Mouse (Mus musculus) lung, postnatal 25 days (tissue): ENCODE measurements around the gene Setd6.
A peak's percentile ranks its signal among the peaks of the same experiment; 100 is the strongest.

Experiments used
- DNase-seq: peaks from one replicate; pipeline ENCODE4 v3.0.0; 2022; ENCODE audit warnings: low spot score

The Setd6 gene

GRCm38 (mm10) chr8:95715676-95716531 is at the start of gene Setd6:
TSS of gene Setd6 (plus strand) at chr8:95715881.
- DNase-seq: peak; percentile 85

GRCm38 (mm10) chr8:95668163-95668958 is 47.3 kb upstream of the Setd6 start:
- DNase-seq: no peak

GRCm38 (mm10) chr8:95669967-95670366 is 45.7 kb upstream of the Setd6 start:
- DNase-seq: no peak

- no peak for DNase-seq
Measured at GRCm38 (mm10) chr8:95671861-95672260, 43.8 kb upstream of the Setd6 start.

- DNase-seq: no peak
Measured at GRCm38 (mm10) chr8:95672811-95673210, 42.9 kb upstream of the Setd6 start.

GRCm38 (mm10) chr8:95676631-95677030 is 39.0 kb upstream of the Setd6 start, which contains the start of gene Ndrg4:
TSS of gene Ndrg4 (plus strand) at chr8:95676980.
- DNase-seq: no peak

GRCm38 (mm10) chr8:95677591-95678023 is 38.1 kb upstream of the Setd6 start:
- no peak for DNase-seq

- no peak for DNase-seq
Measured at GRCm38 (mm10) chr8:95678024-95678611, 37.6 kb upstream of the Setd6 start.

GRCm38 (mm10) chr8:95688073-95688672 is 27.5 kb upstream of the Setd6 start:
- DNase-seq: peak; percentile 60

- no peak for DNase-seq
Measured at GRCm38 (mm10) chr8:95690929-95691541, 24.6 kb upstream of the Setd6 start.

- no peak for DNase-seq
Measured at GRCm38 (mm10) chr8:95694631-95695030, 21.1 kb upstream of the Setd6 start.

GRCm38 (mm10) chr8:95696661-95697060 is 19.0 kb upstream of the Setd6 start:
- DNase-seq: no peak

- peak; percentile 70 for DNase-seq
Measured at GRCm38 (mm10) chr8:95697128-95697527, 18.6 kb upstream of the Setd6 start.

GRCm38 (mm10) chr8:95698179-95698578 is 17.5 kb upstream of the Setd6 start:
- DNase-seq: no peak

GRCm38 (mm10) chr8:95700282-95700681 is 15.4 kb upstream of the Setd6 start:
- DNase-seq: no peak

- no peak for DNase-seq
Measured at GRCm38 (mm10) chr8:95701809-95702208, 13.9 kb upstream of the Setd6 start.

- DNase-seq: peak; percentile 76
Measured at GRCm38 (mm10) chr8:95702480-95703446, 12.9 kb upstream of the Setd6 start.

GRCm38 (mm10) chr8:95703461-95704260 is 12.0 kb upstream of the Setd6 start:
- DNase-seq: no peak

GRCm38 (mm10) chr8:95704538-95704937 is 11.1 kb upstream of the Setd6 start:
- DNase-seq: no peak

GRCm38 (mm10) chr8:95709579-95709978 is 6.1 kb upstream of the Setd6 start:
- no peak for DNase-seq
